Comparison of ENCODE assay signal across 22 mouse cellular contexts in the genomic region with DNA sequence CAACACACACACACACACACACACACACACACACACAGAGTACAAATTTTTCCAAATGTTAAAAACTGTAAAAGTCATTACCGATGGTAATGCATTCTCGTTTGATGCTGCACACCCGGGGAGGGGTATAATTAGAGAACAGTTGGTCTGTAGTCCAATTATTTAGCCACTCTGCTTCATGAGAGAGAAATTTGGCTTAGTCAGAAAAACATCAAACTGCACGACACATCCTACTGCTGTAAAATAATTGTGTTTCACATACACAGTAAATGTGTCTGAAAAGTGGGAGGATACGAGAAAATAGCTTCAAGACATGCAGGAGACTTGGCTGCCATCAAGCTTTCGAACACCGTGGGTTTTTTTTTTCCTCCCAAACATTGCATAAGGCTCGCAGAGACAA.
A peak's percentile ranks its signal among the peaks of the same experiment; 100 is the strongest.
DNase-seq lines count a peak whose midpoint lies in the region; ATAC-seq and TF ChIP-seq lines count a peak whose summit lies in the region.
"Had no signal": no experiment of that assay in that cellular context is flagged by ENCODE, and none has a peak within 500 bp of the region (broad histone marks: within the 10 kb centered on the region; RNA-seq: fewer than 3 reads in every experiment).

No protein-coding gene starts in this region.

- no peak for TF ChIP-seq POLR2A in brain, embryonic 14.5 days (IDR thresholded peaks at IDR 0.05; ENCODE audit: borderline replicate concordance, extremely low read depth, insufficient read depth, insufficient read length, poor library complexity, severe bottlenecking)
- TF ChIP-seq POLR2A in olfactory bulb, adult 2 months (IDR thresholded peaks at IDR 0.05; ENCODE audit: insufficient read depth, low read depth, low read length) = no peak

- H3K4me2 ChIP-seq in forebrain, embryonic 15.5 days (replicated peaks) = peak overlapping the region; percentile 4; the same call in 1 of the 2 replicates
- H3K4me2 ChIP-seq: hindbrain, embryonic 12.5 days; liver, embryonic 12.5 days; lung, embryonic 14.5 days; midbrain, embryonic 13.5 days had no signal

- peak overlapping the region; percentile 52 for H3K27ac ChIP-seq in forebrain, embryonic 15.5 days (replicated peaks)
- H3K27ac ChIP-seq in forebrain, embryonic 10.5 days = no peak overlapping the region
- peak overlapping the region; percentile 47; the same call in 1 of the 2 replicates for H3K27ac ChIP-seq in olfactory bulb, adult 2 months (ENCODE audit: insufficient read depth, low read depth, low read length)
- H3K27ac ChIP-seq: gastrocnemius, adult 2 months; hindbrain, embryonic 12.5 days; kidney, postnatal 0 days; liver, embryonic 12.5 days; midbrain, embryonic 13.5 days had no signal

- no peaks in the 10 kb centered on the region for H3K27me3 ChIP-seq in forebrain, embryonic 15.5 days
- H3K27me3 ChIP-seq in forebrain, embryonic 10.5 days (ENCODE audit: poor library complexity, severe bottlenecking) = no peaks in the 10 kb centered on the region
- H3K27me3 ChIP-seq: CH12.LX; hindbrain, embryonic 12.5 days; liver, embryonic 12.5 days; midbrain, embryonic 13.5 days had no signal

- no peak overlapping the region for H3K4me3 ChIP-seq in forebrain, embryonic 15.5 days
- no peak overlapping the region for H3K4me3 ChIP-seq in forebrain, embryonic 10.5 days
- no peak overlapping the region for H3K4me3 ChIP-seq in olfactory bulb, adult 2 months (ENCODE audit: insufficient read depth, low read depth, low read length)
- H3K4me3 ChIP-seq: gastrocnemius, adult 2 months; hindbrain, embryonic 12.5 days; liver, embryonic 12.5 days; midbrain, embryonic 13.5 days had no signal

- TF ChIP-seq CTCF in brain, embryonic 14.5 days (IDR thresholded peaks at IDR 0.05; ENCODE audit: borderline replicate concordance, extremely low read depth, insufficient read depth, insufficient read length) = no peak
- TF ChIP-seq CTCF in olfactory bulb, adult 2 months (IDR thresholded peaks at IDR 0.05; ENCODE audit: insufficient read depth, low read depth, low read length) = no peak

- intact Hi-C loops in left cerebral cortex, postnatal 4 days (cut with DNase I) = no loop called here
- intact Hi-C loops in gastrocnemius, postnatal 36 days (cut with DNase I) = no loop called here

- no peak for DNase-seq in forebrain, embryonic 10.5 days (ENCODE audit: extremely low spot score, low spot score)
- peak; percentile 11 for DNase-seq in left cerebral cortex, adult 11 months (ENCODE audit: low spot score)
- no peak for DNase-seq in left cerebral cortex, postnatal 4 days
- DNase-seq in brain, embryonic 14.5 days (ENCODE audit: low read depth) = peak; percentile 77
- DNase-seq in gastrocnemius, postnatal 36 days = no peak
- DNase-seq: adrenal gland, adult 2 months; cerebellum, adult 11 months; cerebellum, postnatal 14 days; gastrocnemius, adult 2 months; heart, adult 18-20 months; lung, embryonic 14.5 days; lung, postnatal 4 days; thymus, adult 2 months had no signal

- H3K9me3 ChIP-seq in forebrain, embryonic 15.5 days = no peaks in the 10 kb centered on the region
- no peaks in the 10 kb centered on the region for H3K9me3 ChIP-seq in forebrain, embryonic 10.5 days
- H3K9me3 ChIP-seq: hindbrain, embryonic 12.5 days; liver, embryonic 12.5 days; midbrain, embryonic 13.5 days had no signal

- ATAC-seq in forebrain, embryonic 15.5 days (replicated peaks) = peak; percentile 53
- ATAC-seq in megakaryocyte progenitor cell, adult 5-6 weeks (replicated peaks; ENCODE audit: poor library complexity) = no peak
- ATAC-seq: intestine, postnatal 0 days; liver, embryonic 12.5 days; midbrain, embryonic 13.5 days had no signal

- H3K9ac ChIP-seq in forebrain, embryonic 15.5 days (replicated peaks) = no peak overlapping the region
- H3K9ac ChIP-seq: hindbrain, embryonic 12.5 days; liver, embryonic 12.5 days; lung, embryonic 14.5 days; midbrain, embryonic 13.5 days had no signal

- no peaks in the 10 kb centered on the region for H3K36me3 ChIP-seq in forebrain, embryonic 15.5 days
- no peaks in the 10 kb centered on the region for H3K36me3 ChIP-seq in forebrain, embryonic 10.5 days (replicated peaks)
- H3K36me3 ChIP-seq: hindbrain, embryonic 12.5 days; liver, embryonic 12.5 days; midbrain, embryonic 13.5 days had no signal

- peaks cover 24% of the 10 kb centered on the region for H3K4me1 ChIP-seq in forebrain, embryonic 15.5 days
- H3K4me1 ChIP-seq in forebrain, embryonic 10.5 days = peaks cover 15% of the 10 kb centered on the region
- no peaks in the 10 kb centered on the region for H3K4me1 ChIP-seq in olfactory bulb, adult 2 months (ENCODE audit: control insufficient read depth, insufficient read depth, low read length)
- H3K4me1 ChIP-seq: liver, embryonic 12.5 days had no signal

- 8% methylated on average over 8 of the region's 8 CpGs for WGBS in forebrain, embryonic 15.5 days
- 69% methylated on average over 8 of the region's 8 CpGs for WGBS in forebrain, embryonic 10.5 days
- WGBS in olfactory bulb, adult 2 months = 12% methylated on average over 8 of the region's 8 CpGs

Comparison
In these comparisons a context has a peak if more than half of its experiments do, and no peak if none do; other contexts are left out.
1. DNase-seq: peak in left cerebral cortex, adult 11 months (single experiment) and brain, embryonic 14.5 days (single experiment); none in forebrain, embryonic 10.5 days (single experiment), left cerebral cortex, postnatal 4 days (single experiment) and gastrocnemius, postnatal 36 days (0 of 2).